Mouse (Mus musculus) megakaryocyte, embryonic 14.5 days (primary cell): ENCODE measurements around the gene Gm28845. TPM values are rescaled to one million over a fixed set of nuclear protein-coding genes. Genes with fewer than 3 reads are reported as not detected.

Experiments
- H3K27me3 ChIP-seq: replicated peaks from 2 replicates; pipeline ENCODE3; 2012; ENCODE audit warnings: inconsistent platforms
- H3K36me3 ChIP-seq: replicated peaks from 2 replicates; pipeline ENCODE3; 2012; ENCODE audit warnings: low read length, inconsistent platforms, mixed read lengths
- H3K4me1 ChIP-seq: 2 replicates; pipeline ENCODE4 v1.6.1; 2012; ENCODE audit warnings: inconsistent platforms
- H3K4me3 ChIP-seq: replicated peaks from 2 replicates; pipeline ENCODE3; 2012; ENCODE audit warnings: moderate library complexity, mild to moderate bottlenecking, inconsistent platforms
- H3K9me3 ChIP-seq: 2 replicates; pipeline ENCODE4 v1.6.1; 2012; ENCODE audit warnings: inconsistent platforms
- FLI1 ChIP-seq: IDR thresholded peaks from 2 replicates; pipeline ENCODE4 v1.6.1; 2012; ENCODE audit warnings: low read length, inconsistent platforms, mixed read lengths
- GATA1 ChIP-seq: IDR thresholded peaks from 3 replicates; pipeline ENCODE4 v1.6.1; 2012; ENCODE audit warnings: mixed read lengths, low read length, inconsistent platforms, borderline replicate concordance
- polyA plus RNA-seq: library from polyadenylated mRNA; stranded (reverse); fragments of >175 nt; gene quantifications from 2 replicates; pipeline ENCODE4 v1.2.3, GENCODE M21; 2012; ENCODE audit warnings: low replicate concordance; ENCODE audit not compliant: insufficient read depth

Gene Gm28845
- not detected in 2 replicates for polyA plus RNA-seq

- TF ChIP-seq GATA1 (no peak), FLI1 (no peak)
- no peaks in the 10 kb centered on the region for H3K36me3 ChIP-seq
- H3K9me3 ChIP-seq: no peaks in the 10 kb centered on the region
- no peaks in the 10 kb centered on the region for H3K27me3 ChIP-seq
- H3K4me3 ChIP-seq: no peak within 1 kb of the TSS
- H3K4me1 ChIP-seq: peaks cover 12% of the 10 kb centered on the region
These were observed at the start of gene Gm28845 for GRCm38 (mm10) chr1:65119438-65119837. Gm28845 (minus strand) TSS chr1:65119558.

GRCm38 (mm10) chr1:65167496-65167895 lies 48.1 kb upstream of the Gm28845 start:
- H3K27me3 ChIP-seq: no peaks in the 10 kb centered on the region

GRCm38 (mm10) chr1:65162210-65162609 lies 42.9 kb upstream of the Gm28845 start:
- H3K4me1 ChIP-seq: peaks cover 3% of the 10 kb centered on the region; the same call in 1 of the 2 replicates
- H3K4me3 ChIP-seq: no peak overlapping the region
- peaks cover 95% of the 10 kb centered on the region for H3K36me3 ChIP-seq
- no peaks in the 10 kb centered on the region for H3K27me3 ChIP-seq
- no peaks in the 10 kb centered on the region for H3K9me3 ChIP-seq
- no peak for TF ChIP-seq GATA1
- TF ChIP-seq FLI1: no peak

More at GRCm38 (mm10) chr1:65167496-65167895, 48.1 kb upstream of the Gm28845 start:
- Histone ChIP-seq H3K36me3 (peaks cover 99% of the 10 kb centered on the region), H3K9me3 (no peaks in the 10 kb centered on the region), H3K4me1 (peaks cover 18% of the 10 kb centered on the region; the same call in 1 of the 2 replicates), H3K4me3 (no peak overlapping the region)
- TF ChIP-seq GATA1 (no peak), FLI1 (no peak)

- H3K9me3 ChIP-seq: no peaks in the 10 kb centered on the region
- no peaks in the 10 kb centered on the region for H3K27me3 ChIP-seq
- H3K36me3 ChIP-seq: peaks cover 43% of the 10 kb centered on the region
- TF ChIP-seq FLI1 (no peak), GATA1 (no peak)
- no peak overlapping the region for H3K4me3 ChIP-seq
- H3K4me1 ChIP-seq: no peaks in the 10 kb centered on the region
These were observed 36.8 kb upstream of the Gm28845 start for GRCm38 (mm10) chr1:65156111-65156510.

- H3K4me1 ChIP-seq: no peaks in the 10 kb centered on the region
- TF ChIP-seq GATA1: no peak
- no peak for TF ChIP-seq FLI1
- no peaks in the 10 kb centered on the region for H3K9me3 ChIP-seq
- H3K27me3 ChIP-seq: no peaks in the 10 kb centered on the region
- peaks cover 30% of the 10 kb centered on the region for H3K36me3 ChIP-seq
- no peak overlapping the region for H3K4me3 ChIP-seq
These were observed 35.5 kb upstream of the Gm28845 start for GRCm38 (mm10) chr1:65154814-65155213.

- Histone ChIP-seq H3K9me3 (peaks cover 7% of the 10 kb centered on the region), H3K4me1 (peaks cover 3% of the 10 kb centered on the region; the same call in 1 of the 2 replicates), H3K4me3 (no peak overlapping the region), H3K36me3 (no peaks in the 10 kb centered on the region), H3K27me3 (no peaks in the 10 kb centered on the region)
- TF ChIP-seq FLI1 (no peak), GATA1 (no peak)
These were observed 28.6 kb upstream of the Gm28845 start for GRCm38 (mm10) chr1:65147971-65148370.

GRCm38 (mm10) chr1:65147326-65147725 lies 28.0 kb upstream of the Gm28845 start:
- no peaks in the 10 kb centered on the region for H3K27me3 ChIP-seq
- peaks cover 12% of the 10 kb centered on the region for H3K9me3 ChIP-seq
- H3K4me1 ChIP-seq: peaks cover 3% of the 10 kb centered on the region; the same call in 1 of the 2 replicates
- TF ChIP-seq FLI1 (no peak), GATA1 (no peak)
- H3K4me3 ChIP-seq: no peak overlapping the region
- no peaks in the 10 kb centered on the region for H3K36me3 ChIP-seq

GRCm38 (mm10) chr1:65146601-65147000 lies 27.2 kb upstream of the Gm28845 start:
- Histone ChIP-seq H3K36me3 (no peaks in the 10 kb centered on the region), H3K4me1 (peaks cover 3% of the 10 kb centered on the region; the same call in 1 of the 2 replicates), H3K9me3 (peaks cover 16% of the 10 kb centered on the region), H3K27me3 (no peaks in the 10 kb centered on the region), H3K4me3 (no peak overlapping the region)
- TF ChIP-seq GATA1 (no peak), FLI1 (no peak)

- H3K36me3 ChIP-seq: no peaks in the 10 kb centered on the region
- peaks cover 20% of the 10 kb centered on the region for H3K9me3 ChIP-seq
- H3K4me1 ChIP-seq: peaks cover 3% of the 10 kb centered on the region; the same call in 1 of the 2 replicates
- H3K4me3 ChIP-seq: no peak overlapping the region
- no peak for TF ChIP-seq GATA1
- TF ChIP-seq FLI1: no peak
- H3K27me3 ChIP-seq: no peaks in the 10 kb centered on the region
These were observed 25.4 kb upstream of the Gm28845 start for GRCm38 (mm10) chr1:65144783-65145182.

GRCm38 (mm10) chr1:65137560-65137959 lies 18.2 kb upstream of the Gm28845 start:
- TF ChIP-seq GATA1 (no peak), FLI1 (no peak)

More at GRCm38 (mm10) chr1:65137560-65137959, 18.2 kb upstream of the Gm28845 start:
- peaks cover 4% of the 10 kb centered on the region for H3K27me3 ChIP-seq
- H3K9me3 ChIP-seq: peaks cover 29% of the 10 kb centered on the region
- no peak overlapping the region for H3K4me3 ChIP-seq
- H3K4me1 ChIP-seq: no peaks in the 10 kb centered on the region
- no peaks in the 10 kb centered on the region for H3K36me3 ChIP-seq
